Mouse (Mus musculus) intestine, embryonic 16.5 days (tissue): ENCODE results near the gene Cxcr5. TPM values are rescaled to one million over a fixed set of nuclear protein-coding genes. Genes with fewer than 3 reads are reported as not detected.

ENCODE experiments used
- ATAC-seq: fragments of 200-750 bp; cut with Nextera tagmentation; 2 replicates; pipeline ENCODE4 v1.8.0; 2017; ENCODE audit warnings: moderate TSS enrichment, moderate library complexity
- H3K27ac ChIP-seq: fragments of 300-500 bp; sonication (generic); 2 replicates; pipeline ENCODE4 v1.5.1; 2014; ENCODE audit warnings: mild to moderate bottlenecking, low read length
- H3K27me3 ChIP-seq: fragments of 300-500 bp; sonication (generic); replicated peaks from 2 replicates; pipeline ENCODE4 v1.6.1; 2014; ENCODE audit warnings: low read length, control low read depth, mixed read lengths; ENCODE audit not compliant: control insufficient read depth, insufficient read depth
- H3K36me3 ChIP-seq: fragments of 300-500 bp; sonication (generic); 2 replicates; pipeline ENCODE4 v1.6.1; 2014; ENCODE audit warnings: low read length, control low read depth; ENCODE audit not compliant: control insufficient read depth, insufficient read depth
- H3K4me1 ChIP-seq: fragments of 300-500 bp; sonication (generic); 2 replicates; pipeline ENCODE4 v1.6.1; 2014; ENCODE audit warnings: low read length, control low read depth, mixed read lengths; ENCODE audit not compliant: control insufficient read depth, insufficient read depth
- H3K4me2 ChIP-seq: fragments of 300-500 bp; sonication (generic); 2 replicates; pipeline ENCODE4 v1.6.1; 2014; ENCODE audit warnings: low read depth, low read length, control low read depth
- H3K4me3 ChIP-seq: fragments of 300-500 bp; sonication (generic); 2 replicates; pipeline ENCODE4 v1.5.1; 2014; ENCODE audit warnings: mild to moderate bottlenecking, low read length
- H3K9ac ChIP-seq: fragments of 300-500 bp; sonication (generic); 2 replicates; pipeline ENCODE4 v1.6.1; 2014; ENCODE audit warnings: low read depth, low read length
- H3K9me3 ChIP-seq: fragments of 300-500 bp; sonication (generic); 2 replicates; pipeline ENCODE4 v1.6.1; 2016; ENCODE audit warnings: low read length, control low read depth; ENCODE audit not compliant: control insufficient read depth
- WGBS: fragments of 180-500 bp; shearing (Covaris S2); extraction: QIAGEN DNeasy Blood & Tissue Kit; methylation state at CpG from one replicate; pipeline ENCODE4 v1.1.7; 2014; 5-methylcytosine and 5-hydroxymethylcytosine counted together
- polyA plus RNA-seq: library from polyadenylated mRNA; unstranded; fragments of >200 nt; fragmentation: Nextera tagmentation; extraction: Ambion mirVana; gene quantifications from 2 replicates; pipeline ENCODE4 v1.2.1, GENCODE M21; 2015

Gene Cxcr5
- polyA plus RNA-seq, 1 experiment from 2014 or later: 1.1 TPM

GRCm38 (mm10) chr9:44526337-44527112 is 35.2 kb downstream of the Cxcr5 start:
- no peaks in the 10 kb centered on the region for H3K27me3 ChIP-seq
- no peak overlapping the region for H3K9ac ChIP-seq
- no peak overlapping the region for H3K27ac ChIP-seq
- H3K4me3 ChIP-seq: no peak overlapping the region
- no peaks in the 10 kb centered on the region for H3K9me3 ChIP-seq
- no peak for ATAC-seq
- WGBS: 60% methylated on average over 9 of the region's 9 CpGs
- no peaks in the 10 kb centered on the region for H3K36me3 ChIP-seq
- H3K4me1 ChIP-seq: no peaks in the 10 kb centered on the region
- no peak overlapping the region for H3K4me2 ChIP-seq

- Histone ChIP-seq H3K4me2 (no peak overlapping the region), H3K4me3 (no peak overlapping the region), H3K9ac (no peak overlapping the region), H3K4me1 (no peaks in the 10 kb centered on the region), H3K9me3 (no peaks in the 10 kb centered on the region), H3K27me3 (no peaks in the 10 kb centered on the region), H3K36me3 (no peaks in the 10 kb centered on the region), H3K27ac (no peak overlapping the region)
- no peak for ATAC-seq
- 86% methylated on average over 8 of the region's 8 CpGs for WGBS
These were observed 36.1 kb downstream of the Cxcr5 start for GRCm38 (mm10) chr9:44525589-44525988.

- WGBS: 78% methylated on average over 3 of the region's 3 CpGs
- no peak overlapping the region for H3K4me3 ChIP-seq
- H3K36me3 ChIP-seq: no peaks in the 10 kb centered on the region
- no peaks in the 10 kb centered on the region for H3K9me3 ChIP-seq
- H3K4me2 ChIP-seq: no peak overlapping the region
- no peak overlapping the region for H3K27ac ChIP-seq
- no peak overlapping the region for H3K9ac ChIP-seq
- H3K27me3 ChIP-seq: no peaks in the 10 kb centered on the region
- H3K4me1 ChIP-seq: no peaks in the 10 kb centered on the region
- no peak for ATAC-seq
These were observed 36.7 kb downstream of the Cxcr5 start for GRCm38 (mm10) chr9:44525001-44525400.

GRCm38 (mm10) chr9:44524235-44524826 is 37.3 kb downstream of the Cxcr5 start:
- 71% methylated on average over 5 of the region's 5 CpGs for WGBS
- Histone ChIP-seq H3K9ac (no peak overlapping the region), H3K36me3 (no peaks in the 10 kb centered on the region), H3K4me2 (no peak overlapping the region), H3K9me3 (no peaks in the 10 kb centered on the region), H3K4me1 (no peaks in the 10 kb centered on the region), H3K4me3 (no peak overlapping the region), H3K27ac (no peak overlapping the region), H3K27me3 (no peaks in the 10 kb centered on the region)
- ATAC-seq: no peak

GRCm38 (mm10) chr9:44523686-44524085 is 38.0 kb downstream of the Cxcr5 start:
- no peaks in the 10 kb centered on the region for H3K36me3 ChIP-seq
- 62% methylated on average over 5 of the region's 5 CpGs for WGBS
- no peak overlapping the region for H3K9ac ChIP-seq
- no peaks in the 10 kb centered on the region for H3K27me3 ChIP-seq
- no peak overlapping the region for H3K4me2 ChIP-seq
- no peak overlapping the region for H3K27ac ChIP-seq
- ATAC-seq: no peak
- no peaks in the 10 kb centered on the region for H3K4me1 ChIP-seq
- no peaks in the 10 kb centered on the region for H3K9me3 ChIP-seq
- no peak overlapping the region for H3K4me3 ChIP-seq

- Histone ChIP-seq H3K27me3 (no peaks in the 10 kb centered on the region), H3K36me3 (no peaks in the 10 kb centered on the region), H3K9ac (no peak overlapping the region), H3K4me2 (no peak overlapping the region), H3K9me3 (no peaks in the 10 kb centered on the region), H3K27ac (no peak overlapping the region), H3K4me1 (no peaks in the 10 kb centered on the region), H3K4me3 (no peak overlapping the region)
- 80% methylated on average over 10 of the region's 10 CpGs for WGBS
- ATAC-seq: no peak
These were observed 39.8 kb downstream of the Cxcr5 start for GRCm38 (mm10) chr9:44521927-44522326.

GRCm38 (mm10) chr9:44518068-44518467 is 43.6 kb downstream of the Cxcr5 start:
- Histone ChIP-seq H3K4me2 (no peak overlapping the region), H3K27me3 (no peaks in the 10 kb centered on the region), H3K27ac (no peak overlapping the region), H3K4me1 (no peaks in the 10 kb centered on the region), H3K9me3 (no peaks in the 10 kb centered on the region), H3K9ac (no peak overlapping the region), H3K4me3 (no peak overlapping the region), H3K36me3 (no peaks in the 10 kb centered on the region)
- no peak for ATAC-seq
- 43% methylated on average over 7 of the region's 7 CpGs for WGBS

- 62% methylated on average over 4 of the region's 4 CpGs for WGBS
- Histone ChIP-seq H3K9ac (no peak overlapping the region), H3K4me2 (no peak overlapping the region)
These were observed 44.3 kb downstream of the Cxcr5 start for GRCm38 (mm10) chr9:44517368-44517767.

GRCm38 (mm10) chr9:44515891-44516290 is 45.8 kb downstream of the Cxcr5 start:
- 85% methylated on average over 5 of the region's 5 CpGs for WGBS
- no peaks in the 10 kb centered on the region for H3K9me3 ChIP-seq
- H3K27me3 ChIP-seq: no peaks in the 10 kb centered on the region
- H3K4me3 ChIP-seq: no peak overlapping the region
- H3K4me2 ChIP-seq: peak overlapping the region; percentile 30
- H3K4me1 ChIP-seq: peaks cover 12% of the 10 kb centered on the region
- H3K9ac ChIP-seq: peak overlapping the region; percentile 33; the same call in 1 of the 2 replicates
- no peaks in the 10 kb centered on the region for H3K36me3 ChIP-seq
- peak overlapping the region; percentile 46 for H3K27ac ChIP-seq
- no peak for ATAC-seq

More at GRCm38 (mm10) chr9:44517368-44517767, 44.3 kb downstream of the Cxcr5 start:
- Histone ChIP-seq H3K36me3 (no peaks in the 10 kb centered on the region), H3K27me3 (no peaks in the 10 kb centered on the region), H3K27ac (no peak overlapping the region), H3K4me1 (peaks cover 2% of the 10 kb centered on the region; the same call in 1 of the 2 replicates), H3K9me3 (no peaks in the 10 kb centered on the region), H3K4me3 (no peak overlapping the region)
- ATAC-seq: no peak
